Mouse (Mus musculus) small intestine, adult 2 months (tissue): Measurements from ENCODE around the gene Plaa.

Source experiments
- CTCF ChIP-seq: fragments of 200-500 bp; IDR thresholded peaks from 2 replicates; pipeline ENCODE4 v1.5.1; 2012; ENCODE audit warnings: low read depth, mild to moderate bottlenecking, control low read depth, inconsistent platforms, low read length, moderate library complexity, mixed read lengths; ENCODE audit not compliant: insufficient replicate concordance, insufficient read length; ENCODE audit errors: extremely low read depth
- POLR2A ChIP-seq: fragments of 200-500 bp; IDR thresholded peaks from 2 replicates; pipeline ENCODE4 v1.6.1; 2012; ENCODE audit warnings: low read depth, mild to moderate bottlenecking, control low read depth, inconsistent platforms, low read length, moderate library complexity

DNA sequence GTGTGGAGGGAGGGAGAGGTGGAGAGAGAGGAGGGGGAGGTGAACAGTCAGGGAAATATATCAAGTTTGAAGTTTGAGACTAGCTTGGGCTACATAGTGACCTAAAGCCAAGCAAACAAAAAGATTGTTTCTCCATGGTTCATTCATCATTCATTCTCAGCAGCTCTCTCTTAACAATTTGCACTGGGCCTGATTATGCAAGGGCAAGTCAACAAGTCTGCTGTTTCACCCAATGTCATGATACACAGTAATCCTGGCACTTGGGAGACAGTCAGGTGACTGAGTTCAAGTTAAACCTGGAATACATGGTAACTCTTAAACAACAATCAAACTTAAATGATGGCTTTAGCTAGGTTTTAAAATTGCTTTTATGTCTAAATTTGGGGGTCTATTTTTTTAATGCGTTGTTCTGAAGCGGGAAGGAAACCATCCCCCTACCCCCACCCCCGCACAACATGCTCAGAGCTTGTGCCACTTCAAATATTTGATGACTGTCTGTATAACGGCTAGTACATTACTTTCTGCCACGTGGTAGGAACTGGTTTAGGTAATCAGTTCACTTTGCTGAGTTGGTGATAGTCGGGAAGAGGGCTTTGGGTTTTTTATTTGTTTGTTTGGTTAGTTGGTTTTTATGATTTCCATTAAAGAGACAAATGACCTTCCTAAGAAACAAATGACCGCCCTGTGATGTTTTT, 40.9 kb downstream of the Plaa start:
- no peak for TF ChIP-seq POLR2A
- no peak for TF ChIP-seq CTCF
